Mouse (Mus musculus) retina, postnatal 7 days (tissue): ENCODE data around the gene Spc24.
"Not testable (repeated sequence)": the region's sequence is repeated elsewhere in the genome, so short reads cannot be mapped to it uniquely, and the experiment has no call there.

Experiments
- DNase-seq: peaks from one replicate; pipeline ENCODE4 v3.0.0-alpha.2; 2012; ENCODE audit warnings: low read depth, low spot score

Gene Spc24

DNA sequence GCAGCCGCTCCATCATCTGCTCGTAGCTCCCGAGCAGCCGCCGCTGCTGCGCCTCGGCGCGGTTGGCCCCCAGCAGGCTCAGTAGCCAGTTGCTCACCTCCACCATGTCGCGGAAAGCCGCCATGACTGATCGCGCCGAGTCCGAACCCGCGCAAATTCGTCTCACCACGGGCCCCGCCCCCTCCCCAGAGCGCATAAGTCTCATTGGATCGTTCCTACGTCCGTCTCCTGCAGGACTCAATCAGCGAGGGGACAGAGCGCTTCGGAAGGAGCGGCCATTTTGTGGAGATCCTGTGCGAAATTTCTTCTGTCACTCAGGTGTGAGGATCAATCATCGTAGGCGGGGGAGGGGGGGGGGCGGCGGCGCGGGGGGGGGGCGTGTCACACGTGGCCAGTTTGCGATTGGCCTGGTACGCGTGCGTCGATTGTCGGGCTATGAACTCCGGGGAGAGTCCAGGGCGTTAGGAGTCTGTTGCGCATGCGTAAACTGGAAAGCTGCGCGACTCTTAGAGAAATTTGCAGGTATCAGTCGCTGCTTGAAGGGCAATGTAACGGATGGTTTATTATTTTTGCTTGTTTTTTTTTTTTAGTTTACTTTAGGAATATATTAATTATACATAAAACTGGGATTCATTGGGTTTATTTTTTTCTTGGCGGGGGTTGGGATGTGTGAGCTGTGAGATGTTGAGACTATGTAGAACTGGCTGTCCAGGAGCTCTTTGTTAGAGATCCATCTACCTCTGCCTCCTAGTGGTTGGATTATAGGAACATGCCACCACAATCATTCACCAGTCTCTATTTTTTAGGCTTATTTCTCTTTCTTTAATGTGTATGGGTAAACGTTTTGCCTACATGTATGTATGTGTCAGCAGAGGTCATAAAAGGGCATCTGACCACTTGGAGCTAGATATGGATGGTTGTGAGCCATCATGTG lies at the start of gene Spc24:
Gene Spc24, minus strand, starts transcription at position 149 of the 934 bp plus-strand sequence.
- peak; percentile 97 for DNase-seq

DNA sequence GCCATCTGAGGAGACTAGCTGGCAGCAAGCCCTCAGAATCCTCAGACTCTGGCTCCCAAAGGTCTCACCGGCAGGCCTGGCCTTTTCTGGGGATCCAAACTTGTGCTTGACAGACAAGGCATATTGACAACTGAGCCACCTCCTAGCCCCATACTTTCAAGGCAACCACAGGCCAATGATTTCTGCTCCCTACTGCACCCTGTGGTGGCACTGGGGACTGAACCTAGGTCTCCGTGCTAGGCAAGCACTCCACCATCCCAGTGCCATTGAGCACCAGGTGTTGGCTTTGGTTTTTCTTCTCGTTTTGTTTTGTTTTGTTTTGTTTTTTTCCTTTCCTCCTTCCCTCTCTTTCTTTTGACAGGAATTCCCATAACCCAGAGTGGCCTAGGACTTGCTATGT lies 48.5 kb upstream of the Spc24 start:
- DNase-seq, result no peak

DNA sequence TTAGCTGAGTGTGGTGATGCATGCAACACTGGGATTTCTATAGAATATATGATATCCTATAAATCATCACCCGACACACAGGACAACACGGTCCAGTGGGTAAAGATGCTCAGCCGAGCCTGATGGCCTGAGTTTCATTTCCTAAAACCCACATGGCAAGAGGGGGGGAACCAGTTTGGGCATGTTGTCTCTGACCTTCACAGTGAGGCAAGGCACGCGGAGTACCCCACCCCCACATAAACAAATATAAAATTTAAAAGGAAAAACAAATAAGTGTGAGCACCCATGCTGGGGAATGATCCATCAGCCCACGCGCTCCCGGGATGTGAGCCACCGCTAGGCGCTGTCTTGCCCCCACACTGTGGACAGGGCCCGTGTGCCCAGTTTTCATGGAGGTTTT lies 46.9 kb upstream of the Spc24 start:
- no peak for DNase-seq

DNA sequence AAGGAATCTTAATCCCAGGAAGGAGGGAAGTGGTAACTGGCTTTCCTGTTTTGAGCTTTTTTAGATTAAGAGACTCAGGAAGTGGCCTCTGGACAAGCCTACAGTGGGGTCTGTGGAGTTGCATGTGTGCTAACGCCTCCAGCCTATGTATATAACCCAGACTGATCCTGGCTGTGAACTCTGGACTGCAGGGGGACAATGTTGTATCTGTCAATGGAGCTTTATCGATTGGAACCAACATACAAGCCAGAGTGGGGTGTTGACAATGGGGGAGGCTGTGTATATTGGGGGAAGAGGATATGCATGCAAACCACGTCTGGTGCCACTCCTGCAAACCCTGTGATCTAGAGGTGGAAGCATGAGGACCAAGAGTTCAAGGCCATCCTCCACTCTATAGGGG lies 46.3 kb upstream of the Spc24 start:
- no peak for DNase-seq

DNA sequence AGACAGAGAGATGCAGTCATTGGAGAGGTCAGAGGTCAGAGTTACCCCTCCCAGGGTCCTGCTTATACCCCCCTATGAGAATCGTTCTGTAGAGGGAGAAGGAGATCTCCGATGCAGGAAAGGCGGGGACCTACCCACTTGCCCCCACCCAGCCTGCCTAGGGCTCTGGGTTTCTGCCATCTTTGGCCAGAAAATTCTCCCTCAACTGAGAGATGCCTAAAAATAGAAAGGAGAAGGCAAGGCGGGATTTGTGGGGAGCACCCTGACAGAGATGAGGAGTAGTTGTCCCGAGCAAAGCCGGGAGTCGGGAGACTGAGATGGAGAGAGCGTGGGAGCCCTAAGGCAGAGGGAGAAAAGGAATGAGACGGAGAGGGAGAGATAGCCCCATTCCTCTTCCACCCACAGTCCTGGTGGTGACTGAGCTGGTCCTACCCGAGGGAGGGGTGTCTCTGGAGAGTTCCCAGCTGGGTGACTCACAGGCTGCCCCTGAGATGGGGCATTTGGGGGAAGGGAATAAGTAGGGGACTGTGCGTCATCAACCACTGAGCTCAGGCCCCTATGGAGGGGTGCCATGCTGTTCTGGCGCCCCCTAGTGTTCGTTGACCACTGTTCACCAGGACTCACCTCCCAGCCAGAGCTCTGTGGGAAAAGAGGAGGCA lies 44.0 kb upstream of the Spc24 start:
- DNase-seq, result peak; percentile 80

DNA sequence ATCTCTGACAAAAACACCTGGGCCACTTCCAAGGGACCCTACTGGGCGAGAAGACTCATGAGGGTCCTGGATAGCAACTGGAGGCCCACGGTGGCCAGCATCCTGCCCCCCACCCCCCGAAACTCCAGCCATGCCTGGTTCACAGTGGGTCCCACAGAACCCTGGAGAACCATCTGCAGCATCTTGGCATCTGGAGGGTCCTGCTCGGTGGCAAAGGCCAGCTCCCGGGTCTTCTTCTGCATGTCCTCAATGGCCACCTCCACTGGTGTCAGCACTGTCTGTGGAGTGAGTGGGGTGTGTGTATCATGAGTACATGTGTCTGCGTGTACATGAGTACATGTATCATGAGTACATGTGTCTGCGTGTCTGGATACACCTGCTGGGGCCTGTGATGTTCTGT lies 41.5 kb upstream of the Spc24 start:
- DNase-seq, result no peak

DNA sequence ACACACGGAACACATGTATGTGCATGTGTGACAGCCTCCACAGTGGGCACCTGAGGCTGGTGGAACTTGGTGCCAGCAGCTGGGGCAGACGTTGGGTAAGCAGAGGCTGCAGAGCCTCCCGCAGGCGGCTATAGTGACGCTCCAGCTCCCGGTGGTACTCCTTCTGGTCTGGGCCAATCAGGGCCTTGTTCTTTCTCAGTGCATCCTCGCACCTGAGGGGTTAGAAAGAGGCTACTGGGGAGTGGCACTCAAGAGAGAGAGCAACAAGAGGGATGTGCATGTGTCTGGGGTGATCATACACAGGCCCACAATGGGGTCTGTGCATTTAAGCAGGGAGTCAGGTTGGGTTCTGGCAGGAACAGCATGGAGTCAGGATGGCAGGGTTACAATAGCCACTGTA lies 41.0 kb upstream of the Spc24 start:
- no peak for DNase-seq

DNA sequence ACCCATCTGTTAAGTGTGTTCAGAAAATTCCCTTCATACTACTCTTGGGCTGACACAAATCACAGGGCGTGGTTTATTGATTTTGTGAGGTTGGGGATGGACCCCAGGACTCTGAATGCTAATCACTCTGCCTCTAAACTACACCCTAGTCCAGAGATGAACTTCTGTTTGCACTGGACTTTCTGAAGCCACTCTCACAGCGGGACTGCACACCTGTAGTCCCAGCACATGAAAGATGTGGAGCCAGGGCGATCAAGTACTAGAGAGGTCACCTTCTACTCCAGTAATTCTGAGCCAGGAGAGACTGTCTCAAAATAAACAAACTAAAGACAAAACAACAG lies 38.9 kb upstream of the Spc24 start:
- DNase-seq, result no peak

DNA sequence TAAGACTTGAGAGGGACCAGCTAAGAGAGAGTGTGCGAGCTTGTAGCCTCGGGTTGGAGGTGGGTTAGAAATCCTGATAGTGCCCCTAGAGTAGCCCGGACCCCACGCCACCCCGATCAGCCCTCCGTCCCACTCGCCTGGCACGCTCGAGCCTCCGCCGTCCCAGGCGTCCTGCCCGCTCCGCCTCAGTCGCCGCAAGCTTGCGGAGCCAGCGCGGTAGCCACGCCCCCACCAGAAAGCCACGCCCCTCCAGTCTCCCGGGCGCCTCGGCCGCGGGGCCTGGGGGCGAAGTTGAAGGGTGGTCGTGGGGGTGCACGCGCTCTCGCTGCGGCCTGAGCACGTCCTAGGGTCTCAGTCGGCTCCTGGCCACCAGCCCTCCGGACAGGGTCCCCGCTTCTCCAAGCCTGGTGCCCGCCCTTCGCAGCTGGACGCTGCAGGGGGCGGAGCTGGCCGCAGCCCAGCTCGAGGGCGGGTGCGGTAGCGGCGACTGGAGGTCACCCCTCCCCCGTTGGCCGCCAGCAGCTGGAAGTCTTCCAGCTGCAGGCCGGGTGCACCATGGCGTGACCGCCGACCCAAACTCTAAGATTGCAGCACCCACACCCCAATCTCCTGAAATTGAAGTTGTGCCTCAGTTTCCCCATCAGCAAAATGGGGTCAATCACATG lies 38.4 kb upstream of the Spc24 start, which contains the start of gene Kank2:
Gene Kank2, minus strand, starts transcription at position 400 of the 665 bp plus-strand sequence.
- DNase-seq, result peak; percentile 49

DNA sequence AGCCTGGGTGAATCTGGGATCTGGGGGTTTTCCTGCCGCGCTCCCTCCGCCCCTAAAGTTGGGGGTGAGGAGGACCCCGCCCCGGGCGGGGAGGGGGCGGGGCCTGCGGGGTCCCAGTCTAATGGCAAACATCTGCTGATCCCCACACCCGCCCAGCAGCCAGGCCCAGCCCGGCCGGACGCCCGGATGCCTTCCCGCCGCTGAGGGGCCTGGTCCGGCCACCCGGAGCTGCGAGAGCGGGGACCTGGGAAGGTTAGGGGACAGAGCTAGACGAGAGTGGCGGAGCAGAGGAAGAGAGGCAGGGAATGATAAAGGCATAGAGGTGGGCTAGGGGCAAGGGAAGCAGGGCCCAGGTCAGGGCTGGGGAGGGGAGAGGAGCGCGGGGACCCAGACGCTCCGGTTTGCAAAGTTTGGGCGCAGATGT lies 37.8 kb upstream of the Spc24 start:
- no peak for DNase-seq

DNA sequence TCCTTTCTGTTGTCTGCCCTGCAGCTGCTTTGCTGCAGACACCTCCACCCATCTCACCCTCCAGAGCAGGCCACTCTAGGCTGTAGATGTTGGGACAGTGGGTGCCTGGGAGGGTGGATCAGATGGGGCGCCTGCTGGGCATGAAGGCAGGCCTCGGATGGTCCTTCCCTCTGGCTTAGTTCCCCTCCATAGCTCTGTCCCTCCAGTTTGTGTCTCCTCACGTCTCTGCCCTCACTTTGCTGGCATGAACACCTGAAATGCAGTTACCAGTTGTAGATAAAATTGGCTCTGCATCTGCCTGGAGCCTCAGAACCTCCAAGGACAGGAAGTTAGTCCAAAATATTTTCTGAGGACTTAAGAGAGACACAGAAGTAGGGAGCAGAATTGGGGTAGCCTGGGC lies 36.8 kb upstream of the Spc24 start:
- no peak for DNase-seq

DNA sequence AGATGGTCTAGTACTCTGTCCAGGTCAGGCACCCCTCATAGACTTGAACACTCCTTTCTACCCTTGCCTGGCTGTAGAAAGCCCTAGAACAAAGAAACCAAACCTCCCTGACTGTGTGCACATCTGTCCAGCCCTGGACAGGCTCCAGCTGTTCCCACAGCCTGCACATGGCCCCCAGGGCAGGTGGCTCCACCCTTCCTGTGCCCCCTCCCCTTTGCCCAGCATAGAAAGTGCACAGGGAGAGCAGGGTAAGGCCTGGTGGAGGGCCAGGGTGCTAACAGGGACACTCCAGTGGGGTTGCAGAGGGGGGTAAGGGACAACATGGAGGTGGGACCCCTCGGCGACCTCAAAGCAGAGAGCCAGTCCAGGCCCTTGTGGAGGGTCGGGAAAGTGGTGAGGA lies 36.2 kb upstream of the Spc24 start:
- no peak for DNase-seq

DNA sequence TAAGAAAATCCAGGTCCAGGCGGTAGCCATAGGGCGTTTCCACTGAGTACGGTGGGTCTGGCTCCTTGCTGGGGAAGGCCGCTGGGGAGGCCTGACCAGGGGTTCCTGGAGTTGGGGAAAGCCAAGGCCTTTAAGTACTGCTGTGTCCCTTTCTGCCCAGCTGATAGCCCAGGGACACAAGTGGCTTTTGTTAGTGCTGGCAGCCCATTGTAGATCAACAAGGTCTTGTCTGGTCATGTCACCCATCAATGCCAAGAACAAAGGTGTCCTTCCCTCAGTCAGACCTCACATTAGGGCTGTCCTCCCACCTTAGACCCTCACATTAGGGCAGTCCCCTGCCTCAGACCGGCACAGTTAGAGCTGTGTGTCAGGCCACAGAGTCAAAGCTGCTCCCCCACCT lies 35.5 kb upstream of the Spc24 start:
- DNase-seq, result no peak

DNA sequence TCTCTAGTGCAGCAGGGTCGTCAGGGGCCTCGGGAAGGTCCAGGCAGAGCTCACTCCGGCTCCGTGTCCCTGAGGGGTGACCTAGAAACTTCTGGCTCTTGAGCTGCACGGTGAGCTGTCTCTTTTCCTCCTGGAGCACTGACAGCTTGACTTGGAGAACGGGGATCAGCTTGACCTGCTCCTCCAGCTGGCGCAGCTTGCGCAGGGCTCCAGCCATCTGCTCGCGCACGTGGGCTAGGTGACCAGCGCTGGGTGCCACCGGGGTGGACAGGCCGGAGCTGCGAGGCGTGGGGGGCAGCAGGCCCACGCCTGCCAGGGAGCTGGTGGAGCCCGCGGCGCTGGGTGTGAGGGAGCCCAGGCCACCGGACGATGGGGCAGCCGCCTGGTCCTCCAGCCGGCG lies 34.8 kb upstream of the Spc24 start:
- no peak for DNase-seq

DNA sequence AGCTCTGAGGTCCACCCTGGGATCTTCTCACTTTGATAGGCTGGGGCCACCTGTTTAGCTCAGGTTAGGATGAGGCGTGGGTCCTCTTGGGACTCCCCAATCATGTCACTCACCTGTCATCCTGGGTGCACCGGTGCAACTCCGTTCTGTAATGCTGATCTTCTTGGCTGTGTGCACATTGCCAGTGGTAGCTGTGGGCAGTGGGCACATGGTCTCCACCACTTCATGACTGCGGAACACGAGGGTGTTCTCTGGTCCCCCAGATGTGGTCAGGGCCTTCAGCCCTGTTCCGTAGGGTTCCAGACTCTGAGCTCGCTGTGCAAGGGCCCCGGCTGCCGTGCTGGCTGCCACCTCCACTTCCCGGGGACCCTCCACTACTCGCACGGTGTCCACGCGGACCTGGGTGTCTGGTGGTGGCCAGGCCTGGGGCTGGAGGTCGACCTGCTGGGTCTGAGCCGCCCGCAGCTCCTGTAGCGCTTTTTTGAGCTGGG lies 34.3 kb upstream of the Spc24 start:
- no peak for DNase-seq

DNA sequence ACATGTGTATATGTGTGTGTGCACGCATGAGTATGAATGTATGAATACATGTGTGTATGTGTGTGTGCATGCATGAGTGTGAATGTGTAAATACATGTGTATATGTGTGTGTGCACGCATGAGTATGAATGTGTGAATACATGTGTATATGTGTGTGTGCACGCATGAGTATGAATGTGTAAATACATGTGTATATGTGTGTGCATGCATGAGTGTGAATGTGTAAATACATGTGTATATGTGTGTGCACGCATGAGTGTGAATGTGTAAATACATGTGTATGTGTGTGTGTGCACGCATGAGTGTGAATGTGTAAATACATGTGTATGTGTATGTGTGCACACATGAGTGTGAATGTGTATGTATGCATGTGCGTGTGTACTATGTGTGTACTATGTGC lies 33.4 kb upstream of the Spc24 start:
- DNase-seq, result not testable (repeated sequence)

DNA sequence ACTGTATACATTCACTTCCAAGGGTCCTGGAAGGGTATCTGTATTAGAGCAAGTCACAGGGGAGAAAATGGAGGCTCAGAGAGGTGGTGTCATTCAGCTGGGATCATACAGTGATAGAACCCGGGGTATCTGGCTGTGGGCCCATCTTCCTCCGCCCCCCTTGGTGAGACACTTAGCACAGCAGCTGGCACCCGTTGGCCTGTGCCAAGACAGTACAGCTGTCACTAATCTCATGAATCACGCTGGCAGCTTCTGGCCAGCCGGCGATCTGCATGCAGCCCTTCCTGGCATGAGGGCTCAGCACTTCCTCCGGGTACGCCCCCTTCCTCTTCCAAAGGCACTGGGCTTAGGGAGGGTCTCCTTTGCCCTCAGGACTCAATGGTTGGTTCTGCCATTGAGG lies 32.5 kb upstream of the Spc24 start:
- peak; percentile 50 for DNase-seq

DNA sequence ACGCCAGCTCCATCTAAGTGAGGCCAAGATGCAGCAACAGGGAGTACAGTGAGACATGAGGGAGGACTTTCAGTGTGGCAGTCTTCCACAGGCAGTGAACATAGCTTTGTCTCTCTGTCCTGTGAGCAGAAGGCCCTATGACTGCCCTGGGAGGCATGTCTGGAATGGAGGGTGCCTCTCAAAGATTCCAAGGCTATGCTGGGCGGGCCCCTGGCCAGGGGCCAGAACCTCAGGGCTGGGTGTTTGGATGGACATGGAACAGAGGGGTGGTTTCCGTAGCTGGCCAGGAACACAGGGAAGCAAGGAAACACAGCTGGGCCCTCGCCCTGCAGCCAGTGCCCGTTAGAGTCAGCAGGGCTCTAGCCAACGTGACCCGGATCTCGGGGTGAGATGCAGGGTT lies 31.8 kb upstream of the Spc24 start:
- DNase-seq, result no peak

DNA sequence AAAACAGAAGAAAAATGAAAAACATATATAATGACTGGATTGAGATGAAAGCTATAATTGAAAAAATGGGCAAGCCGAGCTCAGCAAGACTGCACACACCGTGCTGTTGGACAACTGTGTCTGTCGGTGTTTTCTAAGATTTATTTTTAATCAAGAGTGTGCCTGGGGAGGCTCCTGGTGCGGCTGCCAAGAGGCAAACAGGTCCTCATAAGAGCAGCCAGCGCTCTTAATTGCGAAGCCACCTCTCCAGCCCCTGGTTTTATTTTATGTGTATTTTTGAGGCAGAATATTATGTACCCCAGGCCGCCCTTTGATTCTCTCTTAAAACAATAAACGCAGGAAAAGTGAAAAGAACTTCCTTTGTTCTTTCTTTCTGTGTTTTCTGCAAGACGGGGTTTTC lies 28.1 kb upstream of the Spc24 start:
- DNase-seq, result no peak

DNA sequence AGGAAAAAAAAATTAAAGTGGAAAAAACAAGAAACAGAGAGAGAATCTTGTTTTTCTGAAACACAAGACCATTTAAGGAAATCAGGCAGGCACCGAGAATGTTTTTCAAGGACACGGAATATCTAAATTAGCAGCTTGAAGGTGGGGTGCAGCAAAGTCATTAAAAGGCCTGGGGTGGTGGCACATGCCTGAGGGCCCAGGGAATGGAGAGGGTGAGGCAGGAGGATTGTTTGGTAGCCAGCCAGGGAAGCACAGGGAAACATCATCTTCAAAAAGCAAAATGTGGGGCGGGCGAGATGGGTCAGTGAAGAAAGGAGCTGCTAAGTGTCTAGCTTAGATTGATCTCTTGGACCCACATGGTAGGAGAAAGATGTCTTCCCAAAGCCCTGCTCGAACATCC lies 27.6 kb upstream of the Spc24 start:
- no peak for DNase-seq

DNA sequence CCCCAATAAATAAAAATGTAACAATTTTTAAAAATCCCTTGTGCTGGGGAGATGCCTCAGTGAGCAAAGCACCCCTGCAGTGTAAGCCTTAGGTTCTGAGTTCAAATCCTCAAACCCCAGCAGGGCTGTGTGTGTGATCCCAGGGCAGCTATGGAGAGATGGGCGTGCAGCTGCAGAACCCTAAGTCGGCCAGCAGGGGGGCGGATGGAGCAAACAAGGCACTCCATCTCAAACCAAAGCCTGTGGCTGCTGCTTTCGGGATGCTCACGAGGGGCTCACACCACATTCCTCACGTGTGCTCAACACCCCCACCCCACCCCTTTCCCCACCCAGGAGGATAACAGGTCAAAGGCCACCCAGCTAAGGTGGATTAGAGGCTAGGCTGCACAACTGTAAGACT lies 26.8 kb upstream of the Spc24 start:
- DNase-seq, result peak; percentile 31

DNA sequence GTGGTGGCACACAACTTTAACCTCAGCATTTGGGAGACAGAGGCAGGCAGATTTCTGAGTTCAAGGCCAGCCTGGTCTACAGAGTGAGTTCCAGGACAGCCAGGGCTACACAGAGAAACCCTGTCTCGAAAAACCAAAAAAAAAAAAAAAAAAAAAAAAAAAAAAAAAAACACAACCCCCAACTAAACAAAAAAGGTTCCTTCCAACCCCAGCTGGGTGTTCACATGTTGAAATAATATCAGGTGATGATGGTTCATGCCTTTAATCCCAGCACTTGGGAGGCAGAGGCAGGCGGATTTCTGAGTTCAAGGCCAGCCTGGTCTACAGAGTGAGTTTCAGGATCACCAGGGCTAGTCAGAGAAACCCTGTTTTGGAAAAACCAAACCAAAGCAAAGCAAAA lies 26.2 kb upstream of the Spc24 start:
- not testable (repeated sequence) for DNase-seq
